Mouse (Mus musculus): ENCODE measurements around the gene Ddx39b. TPM values are rescaled to one million over a fixed set of nuclear protein-coding genes. Genes with fewer than 3 reads are reported as not detected.

Gene Ddx39b
- 131 and 157 TPM in 2 replicates for polyA plus RNA-seq (2015; fragmentation: Nextera tagmentation; extraction: Ambion mirVana)

DNA sequence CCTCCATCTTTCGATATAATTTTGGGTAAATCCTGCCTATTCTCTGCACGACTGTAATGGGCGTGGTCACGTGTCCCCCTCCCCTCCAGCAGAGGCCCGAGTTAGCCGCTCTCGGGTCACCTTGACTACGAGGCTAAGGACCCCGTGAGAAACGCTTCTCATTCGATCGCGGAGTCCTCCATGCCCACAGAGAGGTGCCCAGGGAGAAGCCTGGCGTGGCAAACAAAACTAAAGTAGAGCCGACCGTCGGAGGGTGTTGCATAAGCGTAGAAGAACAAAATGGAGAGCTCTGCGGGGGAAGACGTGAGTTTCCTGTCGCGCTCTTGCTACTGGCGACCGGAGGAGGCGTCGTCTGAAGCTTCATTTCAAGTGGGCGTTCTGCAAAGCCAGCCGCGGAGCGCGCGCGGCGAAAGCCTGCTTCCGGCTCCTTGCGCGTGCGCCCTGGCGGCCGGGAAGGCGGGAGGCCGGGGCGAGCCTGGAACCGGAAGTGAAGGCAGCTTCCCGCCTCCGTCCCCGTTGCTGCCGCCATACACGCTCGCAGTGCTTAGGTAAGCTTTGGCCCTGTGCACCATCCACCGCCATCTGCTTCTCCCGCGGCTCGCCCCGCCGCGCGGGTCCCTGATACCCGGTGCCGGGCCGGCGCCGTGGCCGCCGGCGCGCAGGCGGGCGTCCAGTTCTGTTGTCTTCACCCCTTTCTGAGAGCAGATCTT, at the start of gene Ddx39b:
Gene Ddx39b (plus strand): TSS at position 442 of the 710 bp plus-strand sequence.

DNA sequence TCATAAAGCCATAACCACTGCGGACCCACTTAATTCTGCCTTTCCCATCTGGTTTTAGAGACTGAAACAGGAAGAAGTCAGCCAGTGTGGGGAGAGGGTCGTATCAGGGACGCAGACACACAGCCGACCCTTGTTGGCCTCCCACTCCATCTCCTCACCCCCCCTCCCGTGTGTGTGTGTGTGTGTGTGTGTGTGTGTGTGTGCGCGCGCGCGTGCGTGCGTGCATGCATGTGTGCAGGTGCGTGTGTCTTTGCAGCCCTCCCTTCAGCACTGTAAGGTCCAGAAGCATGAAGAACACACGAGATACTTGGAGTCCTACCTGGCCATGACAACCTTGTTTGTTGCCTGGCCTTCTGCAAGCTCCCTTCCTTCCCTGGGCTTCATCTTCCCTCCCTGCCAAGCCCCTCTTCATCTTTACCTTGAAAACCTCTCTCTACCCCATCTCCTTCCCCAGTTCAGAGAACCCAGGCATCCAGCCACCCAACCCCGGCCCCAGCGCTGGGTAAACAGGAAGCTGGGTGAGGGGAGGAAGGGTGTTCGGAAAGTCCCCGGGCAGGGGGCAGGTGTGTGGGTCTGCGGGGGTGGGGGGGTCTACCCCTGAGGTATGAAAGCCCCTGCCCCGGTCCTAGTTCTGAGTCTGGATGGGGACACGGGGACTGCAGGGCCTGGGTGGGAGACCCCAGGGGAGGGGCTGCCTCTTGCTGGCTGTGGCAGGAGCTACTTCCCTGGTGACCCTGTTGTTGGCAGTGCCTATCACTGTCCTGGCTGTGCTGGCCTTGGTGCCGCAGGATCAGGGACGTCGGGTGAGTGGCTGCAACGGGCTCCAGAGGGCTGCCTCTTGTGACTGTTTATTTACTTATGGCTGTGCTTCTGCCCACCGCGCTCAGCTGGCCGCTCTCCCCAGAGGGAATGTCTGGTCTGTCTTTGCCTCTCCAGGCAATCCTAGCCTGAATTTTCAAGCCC, 47.4 kb upstream of the Ddx39b start, which contains the start of gene Ltb:
Gene Ltb (plus strand): TSS at position 559 of the 963 bp plus-strand sequence.

DNA sequence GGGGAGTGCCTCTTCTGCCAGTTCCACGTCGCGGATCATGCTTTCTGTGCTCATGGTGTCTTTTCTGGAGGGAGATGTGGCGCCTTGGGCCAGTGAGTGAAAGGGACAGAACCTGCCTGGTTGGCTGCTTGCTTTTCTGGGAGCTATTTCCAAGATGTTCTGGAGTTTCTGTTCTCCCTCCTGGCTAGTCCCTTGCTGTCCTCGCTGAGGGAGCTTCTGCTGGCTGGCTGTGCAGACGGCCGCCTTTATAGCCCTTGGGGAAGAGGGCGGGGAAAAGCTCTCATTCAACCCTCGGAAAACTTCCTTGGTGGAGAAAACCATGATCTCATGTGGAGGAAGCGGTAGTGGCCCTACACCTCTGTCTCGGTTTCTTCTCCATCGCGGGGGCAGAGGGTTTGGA, 39.8 kb upstream of the Ddx39b start, which contains the start of gene Tnf:
Gene Tnf (minus strand): TSS at position 221 of the 400 bp plus-strand sequence.

GRCm38 (mm10) chr17:35204494-35205379, 36.8 kb upstream of the Ddx39b start, which contains the start of gene Lta:
TSS of gene Lta (minus strand) at chr17:35205351.

GRCm38 (mm10) chr17:35220156-35220952, 21.2 kb upstream of the Ddx39b start, which contains the start of gene Gm16181:
TSS of gene Gm16181 (plus strand) at chr17:35220834.

GRCm38 (mm10) chr17:35233114-35233980, 8.2 kb upstream of the Ddx39b start, which contains the start of gene Atp6v1g2:
TSS of gene Atp6v1g2 (plus strand) at chr17:35233660.

GRCm38 (mm10) chr17:35235614-35236389, 5.7 kb upstream of the Ddx39b start, which contains the start of gene Nfkbil1:
TSS of gene Nfkbil1 (minus strand) at chr17:35235792.

GRCm38 (mm10) chr17:35262664-35263522, 21.3 kb downstream of the Ddx39b start, which contains the start of gene H2-D1:
TSS of gene H2-D1 (plus strand) at chr17:35262730.

Small RNA genes within 50 kb of the gene (microRNA-seq; reads per million reads assigned to microRNA genes)
- gene Mir6973a (0 reads per million in 2 experiments), gene Mir6974 (0 reads per million in 2 experiments), gene Mir6975 (1.4 to 1.9 reads per million in 2 experiments), gene Mir8094 (0.10 to 0.21 reads per million in 2 experiments)

Other genes with a start within 250 kb of the Ddx39b start
- gene Vars, start 240.8 kb upstream of the Ddx39b start, polyA plus RNA-seq (2015; fragmentation: Nextera tagmentation; extraction: Ambion mirVana): 27.6 and 32.6 TPM in 2 replicates
- gene Vwa7, start 225.2 kb upstream of the Ddx39b start, polyA plus RNA-seq (2015; fragmentation: Nextera tagmentation; extraction: Ambion mirVana): 0.46 and 0.53 TPM in 2 replicates
- gene Sapcd1, start 213.7 kb upstream of the Ddx39b start, polyA plus RNA-seq (2015; fragmentation: Nextera tagmentation; extraction: Ambion mirVana): 10.6 and 11.5 TPM in 2 replicates
- 2.2 and 3.5 TPM in 2 replicates for gene Msh5, start 195.0 kb upstream of the Ddx39b start, polyA plus RNA-seq (2015; fragmentation: Nextera tagmentation; extraction: Ambion mirVana)
- gene Clic1, start 191.8 kb upstream of the Ddx39b start, polyA plus RNA-seq (2015; fragmentation: Nextera tagmentation; extraction: Ambion mirVana): 115 and 138 TPM in 2 replicates
- gene Ddah2, start 182.7 kb upstream of the Ddx39b start, polyA plus RNA-seq (2015; fragmentation: Nextera tagmentation; extraction: Ambion mirVana): 144 and 157 TPM in 2 replicates
- gene Ly6g6c, start 176.4 kb upstream of the Ddx39b start, polyA plus RNA-seq (2015; fragmentation: Nextera tagmentation; extraction: Ambion mirVana): 11.3 TPM in 1 of 2 replicates, not detected in the other
- gene Mpig6b, start 175.6 kb upstream of the Ddx39b start, polyA plus RNA-seq (2015; fragmentation: Nextera tagmentation; extraction: Ambion mirVana): 0.08 and 0.30 TPM in 2 replicates
- 2.1 TPM in 1 of 2 replicates, not detected in the other for gene Ly6g6e, start 164.8 kb upstream of the Ddx39b start, polyA plus RNA-seq (2015; fragmentation: Nextera tagmentation; extraction: Ambion mirVana)
- gene Ly6g6d, start 163.7 kb upstream of the Ddx39b start, polyA plus RNA-seq (2015; fragmentation: Nextera tagmentation; extraction: Ambion mirVana): 0.49 and 1.2 TPM in 2 replicates
- 0.11 and 0.29 TPM in 2 replicates for gene Ly6g6f, start 156.1 kb upstream of the Ddx39b start, polyA plus RNA-seq (2015; fragmentation: Nextera tagmentation; extraction: Ambion mirVana)
- gene Abhd16a, start 152.5 kb upstream of the Ddx39b start, polyA plus RNA-seq (2015; fragmentation: Nextera tagmentation; extraction: Ambion mirVana): 87.8 and 89.8 TPM in 2 replicates
- gene Ly6g5c, start 133.5 kb upstream of the Ddx39b start, polyA plus RNA-seq (2015; fragmentation: Nextera tagmentation; extraction: Ambion mirVana): 0.38 TPM in 1 of 2 replicates, not detected in the other
- 0.22 and 0.37 TPM in 2 replicates for gene Ly6g5b, start 126.3 kb upstream of the Ddx39b start, polyA plus RNA-seq (2015; fragmentation: Nextera tagmentation; extraction: Ambion mirVana)
- gene Gpank1, start 120.3 kb upstream of the Ddx39b start, polyA plus RNA-seq (2015; fragmentation: Nextera tagmentation; extraction: Ambion mirVana): 8.4 and 9.1 TPM in 2 replicates
- gene Csnk2b, start 119.7 kb upstream of the Ddx39b start, polyA plus RNA-seq (2015; fragmentation: Nextera tagmentation; extraction: Ambion mirVana): 203 and 204 TPM in 2 replicates
- gene D17H6S53E, start 115.4 kb upstream of the Ddx39b start, polyA plus RNA-seq (2015; fragmentation: Nextera tagmentation; extraction: Ambion mirVana): 10.6 and 11.8 TPM in 2 replicates
- gene Apom, start 109.7 kb upstream of the Ddx39b start, polyA plus RNA-seq (2015; fragmentation: Nextera tagmentation; extraction: Ambion mirVana): 0.30 and 0.81 TPM in 2 replicates
- 39.5 and 42.1 TPM in 2 replicates for gene Bag6, start 106.6 kb upstream of the Ddx39b start, polyA plus RNA-seq (2015; fragmentation: Nextera tagmentation; extraction: Ambion mirVana)
- gene Prrc2a, start 76.8 kb upstream of the Ddx39b start, polyA plus RNA-seq (2015; fragmentation: Nextera tagmentation; extraction: Ambion mirVana): 51.8 and 55.0 TPM in 2 replicates
- gene Aif1, start 65.7 kb upstream of the Ddx39b start, polyA plus RNA-seq (2015; fragmentation: Nextera tagmentation; extraction: Ambion mirVana): 11.0 and 18.3 TPM in 2 replicates
- 14.2 and 24.5 TPM in 2 replicates for gene Lst1, start 53.3 kb upstream of the Ddx39b start, polyA plus RNA-seq (2015; fragmentation: Nextera tagmentation; extraction: Ambion mirVana)
- gene Ltb, start 47.3 kb upstream of the Ddx39b start, polyA plus RNA-seq (2015; fragmentation: Nextera tagmentation; extraction: Ambion mirVana): 1.3 and 2.2 TPM in 2 replicates
- gene Tnf, start 39.7 kb upstream of the Ddx39b start, polyA plus RNA-seq (2015; fragmentation: Nextera tagmentation; extraction: Ambion mirVana): 0.49 and 0.74 TPM in 2 replicates
- gene Lta, start 36.4 kb upstream of the Ddx39b start, polyA plus RNA-seq (2015; fragmentation: Nextera tagmentation; extraction: Ambion mirVana): 0.12 and 0.24 TPM in 2 replicates
- 0.40 and 0.83 TPM in 2 replicates for gene Gm16181, start 20.9 kb upstream of the Ddx39b start, polyA plus RNA-seq (2015; fragmentation: Nextera tagmentation; extraction: Ambion mirVana)
- gene Atp6v1g2, start 8.1 kb upstream of the Ddx39b start, polyA plus RNA-seq (2015; fragmentation: Nextera tagmentation; extraction: Ambion mirVana): 3.3 and 3.9 TPM in 2 replicates
- 8.5 and 8.8 TPM in 2 replicates for gene Nfkbil1, start 6.0 kb upstream of the Ddx39b start, polyA plus RNA-seq (2015; fragmentation: Nextera tagmentation; extraction: Ambion mirVana)
- gene H2-D1, start 21.0 kb downstream of the Ddx39b start, polyA plus RNA-seq (2015; fragmentation: Nextera tagmentation; extraction: Ambion mirVana): 113 and 180 TPM in 2 replicates
- not detected in 2 replicates for gene H2-Q1, start 78.7 kb downstream of the Ddx39b start, polyA plus RNA-seq (2015; fragmentation: Nextera tagmentation; extraction: Ambion mirVana)
- not detected in 2 replicates for gene H2-Q2, start 100.5 kb downstream of the Ddx39b start, polyA plus RNA-seq (2015; fragmentation: Nextera tagmentation; extraction: Ambion mirVana)
- gene H2-Q4, start 137.9 kb downstream of the Ddx39b start, polyA plus RNA-seq (2015; fragmentation: Nextera tagmentation; extraction: Ambion mirVana): 2.4 and 3.8 TPM in 2 replicates
- gene H2-Q6, start 183.1 kb downstream of the Ddx39b start, polyA plus RNA-seq (2015; fragmentation: Nextera tagmentation; extraction: Ambion mirVana): 0.49 and 0.79 TPM in 2 replicates
- 1.3 and 1.7 TPM in 2 replicates for gene H2-Q7, start 197.4 kb downstream of the Ddx39b start, polyA plus RNA-seq (2015; fragmentation: Nextera tagmentation; extraction: Ambion mirVana)
- 0.62 and 1.2 TPM in 2 replicates for gene H2-Q10, start 228.3 kb downstream of the Ddx39b start, polyA plus RNA-seq (2015; fragmentation: Nextera tagmentation; extraction: Ambion mirVana)